Mouse (Mus musculus) layer of hippocampus, adult 2 months (tissue): ENCODE measurements around the gene Tulp2. TPM values are rescaled to one million over a fixed set of nuclear protein-coding genes. Genes with fewer than 3 reads are reported as not detected.

ENCODE experiments used
- DNase-seq, 2 experiments: peaks; one replicate each; pipeline ENCODE4 v3.0.0; 2022; ENCODE audit warnings: low spot score in 2 of 2
- H3K27ac ChIP-seq: fragments of 200-600 bp; 2 replicates; pipeline ENCODE4 v1.8.1; 2022
- H3K4me3 ChIP-seq: fragments of 200-600 bp; 2 replicates; pipeline ENCODE4 v1.8.1; 2022; ENCODE audit warnings: mild to moderate bottlenecking
- CTCF ChIP-seq: fragments of 200-600 bp; conservative IDR thresholded peaks from 2 replicates; pipeline ENCODE4 v1.8.1; 2022; ENCODE audit warnings: antibody characterized with exemption, mild to moderate bottlenecking, moderate library complexity
- total RNA-seq, 2 experiments: library from RNA; stranded (reverse); gene quantifications; 2 replicates each; pipeline ENCODE4 v1.2.3; 2021

The Tulp2 gene
- total RNA-seq, 2 experiments from 2014 or later = not detected

DNA sequence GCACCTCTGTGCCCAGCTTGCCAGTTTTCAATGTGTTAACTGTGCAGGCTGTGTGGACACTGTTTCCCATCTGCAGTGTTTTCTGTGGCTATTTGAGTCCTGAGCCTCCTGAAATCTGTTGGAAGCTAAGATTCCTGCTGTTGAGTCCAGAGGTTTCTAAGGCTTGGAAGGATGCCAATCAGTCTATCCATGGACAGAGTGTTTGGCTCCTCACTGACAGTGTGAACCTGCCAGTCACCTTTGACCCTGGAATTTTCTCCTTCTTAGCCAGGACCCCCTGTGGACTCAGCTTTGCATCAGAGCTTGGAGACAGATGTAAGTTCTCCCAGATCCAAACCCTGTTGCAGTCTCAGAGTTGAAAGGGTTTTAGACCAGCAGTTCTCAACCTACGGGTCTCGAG is 58.5 kb downstream of the Tulp2 start:
- no peak overlapping the region for H3K4me3 ChIP-seq
- no peak for TF ChIP-seq CTCF
- H3K27ac ChIP-seq = no peak overlapping the region
- DNase-seq = no peak

DNA sequence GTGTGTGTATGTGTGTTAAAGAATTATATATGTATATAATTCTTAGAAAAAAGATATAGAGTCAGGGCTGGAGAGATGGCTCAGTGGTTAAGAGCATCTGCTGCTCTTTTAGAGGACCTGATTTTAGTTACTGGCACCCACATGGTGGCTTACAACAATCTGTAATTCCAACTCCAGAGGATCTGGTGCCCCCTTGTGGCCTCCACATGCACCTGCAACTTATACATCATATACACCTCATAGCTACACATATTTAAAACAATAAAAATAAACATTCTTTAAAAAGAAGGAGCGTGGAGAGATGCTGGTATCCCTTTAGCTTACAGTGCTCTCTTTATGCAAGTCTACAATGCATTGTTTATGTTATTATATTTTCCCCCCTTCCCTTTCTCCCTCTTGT is 62.8 kb downstream of the Tulp2 start:
- TF ChIP-seq CTCF = peak; percentile 59

DNA sequence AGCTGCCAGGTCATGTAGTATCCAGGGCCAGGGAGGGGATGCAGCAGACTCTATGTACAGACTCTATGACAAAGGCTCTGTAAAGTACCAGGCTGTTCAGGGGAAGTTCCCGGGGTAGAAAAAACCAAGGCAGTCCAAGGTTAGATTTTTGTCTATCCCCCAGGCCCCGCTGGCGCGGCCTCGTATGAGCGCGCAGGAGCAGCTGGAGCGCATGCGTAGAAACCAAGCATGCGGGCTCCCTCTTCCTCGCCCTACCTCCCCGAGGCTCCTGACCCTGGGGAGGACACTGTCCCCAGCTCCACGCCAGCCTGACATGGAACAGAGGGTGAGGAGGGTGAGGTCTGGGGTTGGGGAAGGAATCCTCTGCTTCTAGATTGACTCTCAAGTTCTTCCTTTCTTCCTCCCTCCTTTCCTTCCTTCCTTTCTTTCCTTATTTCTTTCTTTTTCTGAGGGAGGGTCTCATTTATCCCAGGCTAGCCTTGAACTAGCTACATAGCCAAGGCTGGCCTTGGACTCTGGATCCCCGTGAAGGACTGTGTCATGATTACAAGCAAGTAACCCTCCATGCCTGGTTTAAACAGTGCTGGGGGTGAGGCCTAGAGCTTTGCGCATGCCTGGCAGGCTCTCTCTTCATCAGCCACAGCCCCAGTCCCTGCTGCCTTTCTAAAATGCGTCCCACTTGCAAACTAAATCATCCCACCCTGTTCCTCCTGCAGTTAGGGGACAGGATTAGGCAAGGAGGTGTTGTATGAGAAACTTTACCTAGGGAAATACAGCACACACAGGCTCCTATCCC is 68.2 kb downstream of the Tulp2 start:
- H3K4me3 ChIP-seq = no peak overlapping the region
- no peak for DNase-seq
- no peak for TF ChIP-seq CTCF
- no peak overlapping the region for H3K27ac ChIP-seq

More for the DNA sequence above, 62.8 kb downstream of the Tulp2 start:
- H3K4me3 ChIP-seq = no peak overlapping the region
- no peak overlapping the region for H3K27ac ChIP-seq
- DNase-seq = no peak

DNA sequence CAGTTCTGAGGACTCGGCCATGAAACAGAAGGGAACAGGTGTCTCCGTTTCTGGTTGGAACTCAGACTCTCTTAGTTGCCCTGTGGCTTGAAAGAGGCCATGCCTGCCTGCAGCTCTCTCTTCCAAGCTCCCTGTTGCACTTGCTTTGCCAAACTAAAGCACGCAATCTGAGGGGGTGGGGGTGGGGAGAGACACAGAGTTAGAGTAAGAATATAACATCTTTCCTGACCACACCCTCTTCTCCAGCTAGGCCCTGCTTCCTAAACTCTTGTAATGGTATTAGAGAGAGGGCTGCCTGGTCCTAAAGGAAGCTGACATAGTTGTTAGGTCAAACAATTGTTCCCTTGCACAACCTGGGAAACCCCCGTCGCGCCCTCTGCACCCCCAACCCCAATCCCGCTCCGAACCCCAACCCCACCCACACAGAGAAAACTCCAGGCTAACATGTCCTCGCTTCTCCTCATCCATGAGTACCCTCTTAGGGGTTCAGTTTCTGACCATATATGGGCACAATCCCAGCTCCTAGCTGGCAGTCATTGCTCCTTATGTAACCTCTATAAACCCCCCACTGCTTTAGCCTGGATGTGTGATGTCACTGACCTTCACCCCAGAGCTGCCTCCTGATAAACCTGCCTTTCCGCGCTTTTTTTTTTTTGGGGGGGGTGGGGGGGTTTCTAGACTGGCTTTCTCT is 69.3 kb downstream of the Tulp2 start:
- TF ChIP-seq CTCF = no peak
- H3K27ac ChIP-seq = no peak overlapping the region
- DNase-seq = no peak
- no peak overlapping the region for H3K4me3 ChIP-seq

DNA sequence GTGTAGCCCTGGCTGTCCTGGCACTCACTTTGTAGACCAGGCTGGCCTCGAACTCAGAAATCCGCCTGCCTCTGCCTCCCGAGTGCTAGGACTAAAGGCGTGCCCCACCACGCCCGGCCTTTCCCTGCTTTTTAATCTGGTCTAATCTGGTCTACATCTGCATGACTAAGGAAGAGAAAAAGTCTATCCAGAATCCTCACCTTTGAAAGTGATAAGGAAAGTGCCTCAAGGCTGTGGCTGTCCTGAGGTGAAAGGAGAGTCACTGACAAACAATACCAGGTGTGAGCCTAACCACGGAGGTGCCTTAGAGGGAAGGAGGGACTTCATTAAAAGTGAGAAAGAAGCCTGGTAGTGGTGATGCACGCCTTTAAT is 69.8 kb downstream of the Tulp2 start:
- no peak for TF ChIP-seq CTCF
- Histone ChIP-seq H3K27ac (no peak overlapping the region), H3K4me3 (no peak overlapping the region)
- no peak for DNase-seq

DNA sequence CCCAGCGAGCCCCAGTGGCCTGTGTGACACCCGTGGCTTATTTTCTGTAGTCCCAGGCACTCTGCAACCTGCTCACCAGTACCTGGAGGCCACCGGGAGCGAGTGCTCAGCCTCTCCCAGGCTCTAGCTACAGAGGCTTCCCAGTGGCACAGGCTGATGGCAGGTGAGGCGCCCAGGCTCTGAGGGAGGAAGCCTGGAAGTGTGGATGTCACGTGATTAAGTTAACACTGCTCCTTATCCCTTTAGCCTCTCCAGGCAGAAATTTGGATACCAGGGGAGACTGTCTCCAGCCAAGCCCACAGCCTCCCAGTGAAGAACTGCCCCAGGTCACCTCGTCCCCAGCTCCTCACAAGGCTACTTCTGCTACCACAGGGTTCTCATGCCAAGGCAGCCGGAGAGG is 71.8 kb downstream of the Tulp2 start:
- no peak for DNase-seq
- TF ChIP-seq CTCF = no peak
- no peak overlapping the region for H3K4me3 ChIP-seq
- H3K27ac ChIP-seq = no peak overlapping the region

DNA sequence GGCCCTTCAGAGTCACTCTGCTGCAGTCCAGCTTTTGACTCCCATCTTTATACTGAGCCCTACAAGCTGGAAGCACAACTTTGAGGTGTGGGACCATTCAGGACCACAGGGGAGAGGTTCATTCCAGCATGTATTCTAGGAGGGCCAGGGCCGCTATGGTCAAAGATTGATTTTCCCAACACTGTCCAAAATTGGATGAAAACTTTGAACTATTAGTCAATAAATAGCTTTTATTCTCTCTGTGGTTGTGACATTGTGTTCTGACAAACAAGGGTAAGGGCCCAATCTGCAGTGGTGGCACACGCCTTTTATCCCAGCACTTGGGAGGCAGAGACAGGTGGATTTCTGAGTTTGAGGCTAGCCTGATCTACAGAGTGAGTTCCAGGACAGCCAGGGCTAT is 72.3 kb downstream of the Tulp2 start:
- no peak overlapping the region for H3K4me3 ChIP-seq
- TF ChIP-seq CTCF = no peak
- DNase-seq = no peak
- no peak overlapping the region for H3K27ac ChIP-seq

DNA sequence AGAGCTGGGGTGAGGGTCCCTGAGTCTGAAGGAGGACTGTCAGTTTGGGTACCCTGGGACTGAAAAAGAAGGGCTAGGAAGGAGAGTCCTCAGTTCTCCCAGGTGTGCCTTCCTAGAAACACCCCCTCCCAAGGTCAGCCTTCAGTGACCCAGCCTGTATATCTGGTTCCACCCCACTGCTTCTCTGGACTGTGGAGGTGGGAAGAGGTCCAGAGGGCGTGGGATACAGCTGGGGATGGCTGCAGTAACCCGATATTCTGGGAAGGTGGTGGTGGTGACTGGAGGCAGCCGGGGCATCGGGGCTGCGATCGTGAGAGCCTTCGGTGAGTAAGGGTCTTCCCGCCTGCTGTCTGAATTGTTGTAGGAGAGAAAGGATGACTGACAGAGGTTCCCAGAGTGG is 73.1 kb downstream of the Tulp2 start, which contains the start of gene Hsd17b14:
Gene Hsd17b14 (plus strand): TSS at position 150 of the 400 bp plus-strand sequence.
- no peak for DNase-seq
- H3K27ac ChIP-seq = no peak within 1 kb of the TSS
- H3K4me3 ChIP-seq = no peak within 1 kb of the TSS
- no peak for TF ChIP-seq CTCF

DNA sequence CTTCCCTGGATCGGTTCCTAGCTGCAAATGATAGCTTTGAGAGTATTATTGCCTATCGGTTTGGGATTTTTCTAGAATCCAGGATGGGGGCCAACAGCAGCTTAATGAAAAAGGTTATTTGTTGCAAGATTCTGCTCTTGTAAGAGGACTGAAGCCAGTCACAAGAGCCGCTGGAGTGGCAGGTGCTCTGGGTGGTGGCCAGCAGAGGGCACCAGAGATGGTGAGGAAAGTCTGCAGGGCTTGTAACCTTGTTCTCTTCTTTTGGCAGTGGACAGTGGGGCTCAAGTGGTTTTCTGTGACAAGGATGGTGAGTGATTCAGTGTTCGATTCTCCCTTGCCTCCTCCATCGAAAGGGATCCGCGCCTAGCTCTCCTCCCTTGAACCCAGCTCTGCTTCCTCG is 74.1 kb downstream of the Tulp2 start:
- TF ChIP-seq CTCF = peak; percentile 94
- Histone ChIP-seq H3K4me3 (no peak overlapping the region), H3K27ac (no peak overlapping the region)
- peak; percentile 71 to 82 for DNase-seq

DNA sequence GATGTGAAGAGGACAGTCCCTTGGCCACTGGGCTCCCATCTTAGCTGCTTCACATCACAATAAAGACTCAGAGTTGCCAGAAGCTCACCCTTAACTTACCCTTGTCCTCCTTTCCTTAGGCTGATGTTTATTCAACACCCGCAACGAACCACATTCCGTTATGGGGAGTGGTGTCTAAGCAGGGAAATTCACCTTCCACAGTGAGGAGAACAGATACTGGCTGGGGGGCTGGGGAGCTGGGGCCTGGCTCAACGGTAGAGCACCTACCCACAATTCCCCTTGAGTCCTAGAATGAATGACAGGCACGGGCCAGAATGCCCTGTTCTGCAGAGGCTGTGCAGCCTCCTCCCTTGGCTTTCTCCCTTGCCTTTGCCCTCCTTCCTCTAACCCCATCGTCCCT is 77.2 kb downstream of the Tulp2 start:
- Histone ChIP-seq H3K27ac (no peak overlapping the region), H3K4me3 (no peak overlapping the region)
- no peak for TF ChIP-seq CTCF
- DNase-seq = no peak

DNA sequence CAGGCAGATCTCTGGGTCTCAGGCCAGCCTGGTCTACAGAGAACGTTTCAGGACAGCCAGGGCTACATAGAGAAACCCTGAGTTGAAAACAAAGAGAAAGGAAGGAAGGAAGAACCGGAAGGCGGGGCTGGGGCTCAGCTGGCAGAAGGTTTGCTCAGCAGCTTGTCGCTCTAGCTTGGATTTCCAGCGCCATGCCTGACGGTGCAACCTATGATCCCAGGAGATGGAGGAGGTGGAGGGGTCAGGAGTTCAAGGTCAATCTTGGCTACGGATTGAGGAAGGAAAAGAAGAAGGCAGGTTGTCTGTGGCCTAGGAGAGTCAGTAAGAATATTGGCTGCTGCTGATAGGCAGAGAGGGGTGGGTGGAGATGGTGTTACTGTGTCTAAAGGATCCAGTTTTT is 78.6 kb downstream of the Tulp2 start:
- Histone ChIP-seq H3K4me3 (no peak overlapping the region), H3K27ac (no peak overlapping the region)
- TF ChIP-seq CTCF = no peak
- DNase-seq = no peak

DNA sequence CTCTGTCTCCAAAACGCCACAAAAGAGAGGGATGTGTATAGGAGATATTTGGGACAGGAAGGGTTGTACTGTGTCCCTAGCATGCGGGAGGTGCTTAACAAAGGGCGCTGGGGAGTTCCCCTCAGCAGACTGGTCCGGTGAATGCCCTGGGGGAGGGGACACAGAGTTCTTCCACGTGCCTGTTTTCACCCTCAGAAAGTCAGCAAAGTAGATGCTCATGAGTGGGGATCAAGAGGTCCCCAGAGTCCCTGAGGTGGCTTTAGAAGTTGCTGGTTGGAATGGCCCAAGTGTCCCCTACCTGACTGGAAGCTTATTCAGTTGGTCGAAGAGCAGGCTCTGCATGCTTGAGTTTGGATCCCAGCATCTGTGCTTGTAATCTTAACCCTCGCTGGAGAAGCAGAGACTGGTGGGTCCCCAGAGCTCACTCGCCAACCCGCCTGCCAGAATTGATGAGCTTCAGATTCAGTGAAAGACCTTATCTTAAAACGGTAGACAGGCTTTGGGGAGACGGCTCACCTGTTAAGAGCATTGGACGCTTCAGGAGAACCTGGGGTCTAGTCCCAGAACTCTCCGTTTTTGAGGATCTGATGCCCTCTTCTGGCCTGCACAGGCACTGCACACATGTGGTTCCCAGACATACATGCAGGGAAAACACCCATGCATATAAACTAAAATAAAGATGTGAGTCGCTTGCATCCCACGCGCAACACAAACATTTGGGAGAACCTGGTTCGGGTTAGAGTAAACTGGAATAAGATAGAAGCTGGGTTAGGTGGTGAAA is 79.4 kb downstream of the Tulp2 start:
- Histone ChIP-seq H3K27ac (no peak overlapping the region), H3K4me3 (no peak overlapping the region)
- peak; percentile 96 for TF ChIP-seq CTCF
- peak; percentile 47 to 80 for DNase-seq
